Mouse (Mus musculus) myocyte (in vitro differentiated cells): ENCODE measurements around the gene Dennd5a.

Source experiments
- MAX ChIP-seq: IDR thresholded peaks from one replicate; pipeline ENCODE4 v1.6.1; 2011; ENCODE audit warnings: low read depth, mild to moderate bottlenecking, control low read depth
- MYOG ChIP-seq, 3 experiments: IDR thresholded peaks; one replicate each; pipeline ENCODE4 v1.6.1; 2011; ENCODE audit warnings: control low read depth in 2 of 3, low read depth in 2 of 3, mild to moderate bottlenecking in 2 of 3; ENCODE audit not compliant: insufficient read length in 2 of 3, control insufficient read depth in 1 of 3, insufficient read depth in 1 of 3
- POLR2A ChIP-seq: IDR thresholded peaks from one replicate; pipeline ENCODE4 v1.6.1; 2011; ENCODE audit warnings: low read depth, mild to moderate bottlenecking, control low read depth, moderate library complexity; ENCODE audit not compliant: insufficient read length
- REST ChIP-seq: IDR thresholded peaks from one replicate; pipeline ENCODE4 v1.6.1; 2011; ENCODE audit warnings: mild to moderate bottlenecking, control low read depth, moderate library complexity; ENCODE audit not compliant: insufficient read depth, insufficient read length
- TCF12 ChIP-seq: IDR thresholded peaks from one replicate; pipeline ENCODE4 v1.6.1; 2011; ENCODE audit warnings: mild to moderate bottlenecking, control low read depth; ENCODE audit not compliant: poor library complexity, insufficient read depth, severe bottlenecking
- USF1 ChIP-seq: IDR thresholded peaks from one replicate; pipeline ENCODE4 v1.6.1; 2011; ENCODE audit warnings: low read depth, mild to moderate bottlenecking, control low read depth, moderate library complexity

GRCm38 (mm10) chr7:109986133-109986669, 25.9 kb upstream of the Dennd5a start:
- TF ChIP-seq POLR2A (peak; percentile 43), TCF12 (no peak), REST (no peak), USF1 (no peak), MYOG (IDR thresholded peaks at IDR 0.05; ENCODE audit: control insufficient read depth in 1 of 3, insufficient read depth in 1 of 3, insufficient read length in 2 of 3, low read depth in 2 of 3) (no peak), MAX (no peak)
